14 mouse cellular contexts compared by ENCODE assay signal in genomic region chr17:32333675-32334303, GRCm38 (mm10). TPM values are rescaled to one million over a fixed set of nuclear protein-coding genes. Genes with fewer than 3 reads are reported as not detected.
DNase-seq lines count a peak whose midpoint lies in the region; ATAC-seq and TF ChIP-seq lines count a peak whose summit lies in the region.
"Had no signal": no experiment of that assay in that cellular context is flagged by ENCODE, and none has a peak within 500 bp of the region (broad histone marks: within the 10 kb centered on the region; RNA-seq: fewer than 3 reads in every experiment).

No protein-coding gene starts in this region.

- intact Hi-C loops in heart, postnatal 10 days (cut with DNase I), result no loop called here

- H3K4me1 ChIP-seq in heart, postnatal 0 days (ENCODE audit: control insufficient read depth, insufficient read depth), result no peaks in the 10 kb centered on the region
- no peaks in the 10 kb centered on the region for H3K4me1 ChIP-seq in lung, postnatal 0 days (ENCODE audit: insufficient read depth, low read depth, low read length)
- no peaks in the 10 kb centered on the region for H3K4me1 ChIP-seq in embryonic facial prominence, embryonic 15.5 days
- H3K4me1 ChIP-seq: forebrain, embryonic 12.5 days had no signal

- WGBS in heart, postnatal 0 days, result 66% methylated on average over 31 of the region's 31 CpGs
- 81% methylated on average over 16 of the region's 31 CpGs for WGBS in lung, postnatal 0 days
- WGBS in embryonic facial prominence, embryonic 15.5 days, result 85% methylated on average over 31 of the region's 31 CpGs

- H3K27me3 ChIP-seq in heart, postnatal 0 days (ENCODE audit: control insufficient read depth, insufficient read depth, low read length), result no peaks in the 10 kb centered on the region
- no peaks in the 10 kb centered on the region for H3K27me3 ChIP-seq in lung, postnatal 0 days (replicated peaks; ENCODE audit: insufficient read depth, low read length)
- H3K27me3 ChIP-seq in embryonic facial prominence, embryonic 15.5 days, result no peaks in the 10 kb centered on the region
- H3K27me3 ChIP-seq: forebrain, embryonic 12.5 days; Patski had no signal

- no peak for TF ChIP-seq CTCF in heart, postnatal 0 days (IDR thresholded peaks at IDR 0.05; ENCODE audit: low read depth)
- no peak for TF ChIP-seq CTCF in lung, postnatal 0 days (IDR thresholded peaks at IDR 0.05)

- no peak overlapping the region for H3K4me3 ChIP-seq in heart, postnatal 0 days (ENCODE audit: low read depth, low read length)
- no peak overlapping the region for H3K4me3 ChIP-seq in lung, postnatal 0 days (ENCODE audit: low read depth, low read length)
- H3K4me3 ChIP-seq in embryonic facial prominence, embryonic 15.5 days (replicated peaks), result no peak overlapping the region
- H3K4me3 ChIP-seq: forebrain, embryonic 12.5 days had no signal

- ATAC-seq in heart, postnatal 0 days (ENCODE audit: insufficient read depth, low read depth), result peak; percentile 30; the same call in 1 of the 2 replicates
- peak; percentile 38; the same call in 1 of the 2 replicates for ATAC-seq in lung, postnatal 0 days
- peak; percentile 59; the same call in 1 of the 2 replicates for ATAC-seq in embryonic facial prominence, embryonic 15.5 days (ENCODE audit: insufficient number of reproducible peaks, low FRiP score, low TSS enrichment, low read depth)
- ATAC-seq in megakaryocyte-erythroid progenitor cell, adult 5-6 weeks (replicated peaks; ENCODE audit: low FRiP score, low TSS enrichment, poor library complexity, severe bottlenecking), result peak; percentile 48
- ATAC-seq: Patski had no signal

- no peak overlapping the region for H3K4me2 ChIP-seq in heart, postnatal 0 days (ENCODE audit: low read depth, low read length)
- H3K4me2 ChIP-seq in lung, postnatal 0 days (replicated peaks; ENCODE audit: low read depth, low read length), result no peak overlapping the region
- no peak overlapping the region for H3K4me2 ChIP-seq in embryonic facial prominence, embryonic 15.5 days (replicated peaks)
- H3K4me2 ChIP-seq: forebrain, embryonic 12.5 days had no signal

- no peak for TF ChIP-seq EP300 in heart, postnatal 0 days (IDR thresholded peaks at IDR 0.05; ENCODE audit: low read depth)
- no peak for TF ChIP-seq EP300 in lung, postnatal 0 days (IDR thresholded peaks at IDR 0.05)

- no peaks in the 10 kb centered on the region for H3K9me3 ChIP-seq in heart, postnatal 0 days (replicated peaks; ENCODE audit: control insufficient read depth, low read length)
- no peaks in the 10 kb centered on the region for H3K9me3 ChIP-seq in lung, postnatal 0 days (ENCODE audit: low read length)
- H3K9me3 ChIP-seq in embryonic facial prominence, embryonic 15.5 days (replicated peaks), result no peaks in the 10 kb centered on the region
- H3K9me3 ChIP-seq: forebrain, embryonic 12.5 days had no signal

- H3K36me3 ChIP-seq in heart, postnatal 0 days (replicated peaks; ENCODE audit: control insufficient read depth, insufficient read depth, low read length), result peaks cover 81% of the 10 kb centered on the region
- H3K36me3 ChIP-seq in lung, postnatal 0 days (ENCODE audit: insufficient read depth, low read length), result peaks cover 52% of the 10 kb centered on the region
- H3K36me3 ChIP-seq in embryonic facial prominence, embryonic 15.5 days, result peaks cover 84% of the 10 kb centered on the region

- H3K27ac ChIP-seq in heart, postnatal 0 days (ENCODE audit: low read depth), result no peak overlapping the region
- H3K27ac ChIP-seq in lung, postnatal 0 days (ENCODE audit: low read length), result no peak overlapping the region
- H3K27ac ChIP-seq in embryonic facial prominence, embryonic 15.5 days (replicated peaks), result no peak overlapping the region
- H3K27ac ChIP-seq: forebrain, embryonic 12.5 days had no signal

- DNase-seq in heart, postnatal 0 days (ENCODE audit: low spot score), result no peak
- DNase-seq in heart, postnatal 10 days, result no peak
- DNase-seq in lung, postnatal 0 days (ENCODE audit: low spot score), result no peak
- DNase-seq in lung, postnatal 4 days, result no peak
- no peak for DNase-seq in gastrocnemius, postnatal 4 days (ENCODE audit: low spot score in 2 of 2)
- no peak for DNase-seq in right cerebral cortex, adult 2 months (ENCODE audit: low spot score in 2 of 2)
- DNase-seq: adrenal gland, postnatal 14 days; gastrocnemius, postnatal 10 days; heart, postnatal 36 days; lung, postnatal 10 days had no signal

- H3K9ac ChIP-seq in heart, postnatal 0 days (replicated peaks; ENCODE audit: low read depth, low read length), result no peak overlapping the region
- H3K9ac ChIP-seq in lung, postnatal 0 days (replicated peaks; ENCODE audit: low read depth), result no peak overlapping the region
- no peak overlapping the region for H3K9ac ChIP-seq in embryonic facial prominence, embryonic 15.5 days
- H3K9ac ChIP-seq: forebrain, embryonic 12.5 days had no signal

RNA-seq across cellular contexts. Expression of gene Akap8, which starts 12.8 kb away (rescaled TPM):
- 65.8 and 110 TPM in 2 replicates for total RNA-seq in heart, postnatal 0 days (2014; rRNA removed; ENCODE audit: low replicate concordance)
- 31.0 and 40.2 TPM in 2 replicates for polyA plus RNA-seq in heart, postnatal 0 days (2015; fragmentation: Nextera tagmentation; extraction: Ambion mirVana)
- total RNA-seq in heart, postnatal 10 days (2021), result 10 to 100 TPM; 62.0 to 72.8 TPM
- polyA plus RNA-seq in lung, postnatal 0 days (2015; fragmentation: Nextera tagmentation; extraction: Ambion mirVana), result 30.2 and 34.0 TPM in 2 replicates
- 91.5 and 97.9 TPM in 2 replicates for polyA plus RNA-seq in embryonic facial prominence, embryonic 15.5 days (2015; fragmentation: Nextera tagmentation; extraction: Ambion mirVana)
- 124 and 135 TPM in 2 replicates for total RNA-seq in megakaryocyte-erythroid progenitor cell, adult 5-6 weeks (2014; fragmentation: Nextera tagmentation)
- 208 and 214 TPM in 2 replicates for total RNA-seq in megakaryocyte-erythroid progenitor cell, adult 5-6 weeks (2017)
- 10 to 100 TPM; 50.8 to 75.1 TPM for total RNA-seq in gastrocnemius, postnatal 4 days (2021)

RNA-seq across cellular contexts. Expression of gene Akap8l, which starts 16.6 kb away (rescaled TPM):
- total RNA-seq in heart, postnatal 0 days (2014; rRNA removed; ENCODE audit: low replicate concordance), result 38.5 and 80.6 TPM in 2 replicates
- polyA plus RNA-seq in heart, postnatal 0 days (2015; fragmentation: Nextera tagmentation; extraction: Ambion mirVana), result 66.4 and 70.8 TPM in 2 replicates
- total RNA-seq in heart, postnatal 10 days (2021), result 10 to 100 TPM; 46.6 to 51.8 TPM
- 59.9 and 66.3 TPM in 2 replicates for polyA plus RNA-seq in lung, postnatal 0 days (2015; fragmentation: Nextera tagmentation; extraction: Ambion mirVana)
- polyA plus RNA-seq in embryonic facial prominence, embryonic 15.5 days (2015; fragmentation: Nextera tagmentation; extraction: Ambion mirVana), result 96.5 and 110 TPM in 2 replicates
- total RNA-seq in megakaryocyte-erythroid progenitor cell, adult 5-6 weeks (2014; fragmentation: Nextera tagmentation), result 87.7 and 107 TPM in 2 replicates
- 154 and 167 TPM in 2 replicates for total RNA-seq in megakaryocyte-erythroid progenitor cell, adult 5-6 weeks (2017)
- 10 to 100 TPM; 36.7 to 50.5 TPM for total RNA-seq in gastrocnemius, postnatal 4 days (2021)

RNA-seq across cellular contexts. Expression of gene Brd4, which starts 49.3 kb away (rescaled TPM):
- 13.0 and 15.0 TPM in 2 replicates for total RNA-seq in heart, postnatal 0 days (2014; rRNA removed; ENCODE audit: low replicate concordance)
- polyA plus RNA-seq in heart, postnatal 0 days (2015; fragmentation: Nextera tagmentation; extraction: Ambion mirVana), result 26.8 and 28.1 TPM in 2 replicates
- total RNA-seq in heart, postnatal 10 days (2021), result 10 to 100 TPM; 75.4 to 77.0 TPM
- polyA plus RNA-seq in lung, postnatal 0 days (2015; fragmentation: Nextera tagmentation; extraction: Ambion mirVana), result 33.3 and 37.3 TPM in 2 replicates
- 92.0 and 113 TPM in 2 replicates for polyA plus RNA-seq in embryonic facial prominence, embryonic 15.5 days (2015; fragmentation: Nextera tagmentation; extraction: Ambion mirVana)
- 167 and 178 TPM in 2 replicates for total RNA-seq in megakaryocyte-erythroid progenitor cell, adult 5-6 weeks (2014; fragmentation: Nextera tagmentation)
- 26.7 and 26.8 TPM in 2 replicates for total RNA-seq in megakaryocyte-erythroid progenitor cell, adult 5-6 weeks (2017)
- 10 to 100 TPM; 86.5 to 98.4 TPM for total RNA-seq in gastrocnemius, postnatal 4 days (2021)

RNA-seq across cellular contexts. Expression of gene Wiz, which starts 55.5 kb away (rescaled TPM):
- total RNA-seq in heart, postnatal 0 days (2014; rRNA removed; ENCODE audit: low replicate concordance), result 14.2 and 21.4 TPM in 2 replicates
- 6.8 and 7.0 TPM in 2 replicates for polyA plus RNA-seq in heart, postnatal 0 days (2015; fragmentation: Nextera tagmentation; extraction: Ambion mirVana)
- total RNA-seq in heart, postnatal 10 days (2021), result 10 to 100 TPM; 29.5 to 30.7 TPM
- 12.1 and 12.8 TPM in 2 replicates for polyA plus RNA-seq in lung, postnatal 0 days (2015; fragmentation: Nextera tagmentation; extraction: Ambion mirVana)
- 27.7 and 30.1 TPM in 2 replicates for polyA plus RNA-seq in embryonic facial prominence, embryonic 15.5 days (2015; fragmentation: Nextera tagmentation; extraction: Ambion mirVana)
- total RNA-seq in megakaryocyte-erythroid progenitor cell, adult 5-6 weeks (2014; fragmentation: Nextera tagmentation), result 53.4 and 63.4 TPM in 2 replicates
- total RNA-seq in megakaryocyte-erythroid progenitor cell, adult 5-6 weeks (2017), result 6.1 and 6.9 TPM in 2 replicates
- total RNA-seq in gastrocnemius, postnatal 4 days (2021), result 10 to 100 TPM; 32.6 to 34.3 TPM
